Mouse (Mus musculus) cerebellum, adult 11-12 months (tissue): ENCODE measurements at regions not wholly inside any gene's neighbourhood (a gene's known extent, or its start where the extent isn't known, plus 50 kb on each side); places are given as distances from the start of the nearest gene placed in this dataset.
"Not testable (repeated sequence)": the region's sequence is repeated elsewhere in the genome, so short reads cannot be mapped to it uniquely, and the experiment has no call there.

ENCODE experiments used
- DNase-seq: peaks from one replicate; pipeline ENCODE4 v3.0.0; 2022

GRCm38 (mm10) chr4:67141896-67142295 lies 314.5 kb downstream of the Tlr4 start:
- no peak for DNase-seq

GRCm38 (mm10) chr4:67148521-67148920 lies 321.1 kb downstream of the Tlr4 start:
- DNase-seq: peak; percentile 21

DNA sequence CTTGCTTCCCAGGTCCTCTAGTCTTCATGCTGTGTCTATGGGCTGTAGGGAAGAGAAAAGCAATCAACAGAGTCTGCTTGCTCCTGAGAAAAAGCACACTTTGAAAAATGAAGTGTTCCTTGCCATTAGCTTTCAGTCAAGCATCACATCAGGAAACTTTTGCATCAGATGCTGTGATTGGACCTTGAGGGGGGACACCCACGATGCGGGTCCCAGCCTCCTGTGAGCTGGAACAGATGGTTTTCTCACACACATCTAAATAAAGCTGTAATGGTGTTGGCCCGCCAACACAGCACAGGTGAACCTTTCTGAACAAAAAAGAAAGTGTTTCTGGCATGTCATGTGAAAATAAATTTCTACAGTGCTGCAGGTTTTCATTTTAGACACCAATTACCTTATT lies 335.3 kb downstream of the Tlr4 start:
- DNase-seq: peak; percentile 9

DNA sequence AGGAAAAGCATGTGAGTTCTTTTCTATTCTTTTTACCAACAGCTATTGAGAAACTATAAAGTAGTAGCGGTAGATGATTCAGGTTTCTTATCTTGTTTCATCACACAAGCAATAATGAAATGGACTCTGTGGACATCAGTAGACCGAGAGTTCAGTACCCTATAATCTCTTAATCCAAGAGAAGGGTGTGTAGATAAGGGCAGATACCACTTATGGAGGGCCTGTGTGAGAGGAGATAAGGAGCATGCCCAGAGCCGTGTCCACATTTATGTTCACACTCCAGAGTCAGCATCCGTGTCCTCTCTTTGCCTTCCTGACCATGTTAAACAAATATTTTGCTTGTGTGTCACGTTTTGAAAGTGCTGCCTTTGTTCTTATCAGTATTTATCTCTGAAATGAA lies 340.3 kb downstream of the Tlr4 start:
- no peak for DNase-seq

GRCm38 (mm10) chr4:67187725-67188510 lies 360.5 kb downstream of the Tlr4 start:
- no peak for DNase-seq

DNA sequence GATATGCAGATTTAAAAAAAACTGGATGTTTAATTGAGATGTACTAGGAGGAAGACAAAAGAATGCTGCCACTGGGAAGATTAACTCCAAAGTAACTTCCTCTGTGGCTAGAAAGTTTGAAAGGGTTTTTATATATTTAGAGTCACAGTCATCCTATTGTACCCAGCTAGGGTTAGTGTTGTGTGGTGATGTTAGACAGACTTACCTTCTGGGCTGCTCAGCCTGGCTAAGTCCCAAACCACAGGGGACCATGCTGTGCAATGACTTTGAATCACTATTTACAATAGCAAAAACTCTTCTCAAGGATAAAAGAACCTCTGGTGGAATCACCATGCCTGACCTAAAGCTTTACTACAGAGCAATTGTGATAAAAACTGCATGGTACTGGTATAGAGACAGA lies 363.2 kb downstream of the Tlr4 start:
- DNase-seq: no peak

- no peak for DNase-seq
Measured at GRCm38 (mm10) chr4:67194425-67194824, 367.0 kb downstream of the Tlr4 start.

DNA sequence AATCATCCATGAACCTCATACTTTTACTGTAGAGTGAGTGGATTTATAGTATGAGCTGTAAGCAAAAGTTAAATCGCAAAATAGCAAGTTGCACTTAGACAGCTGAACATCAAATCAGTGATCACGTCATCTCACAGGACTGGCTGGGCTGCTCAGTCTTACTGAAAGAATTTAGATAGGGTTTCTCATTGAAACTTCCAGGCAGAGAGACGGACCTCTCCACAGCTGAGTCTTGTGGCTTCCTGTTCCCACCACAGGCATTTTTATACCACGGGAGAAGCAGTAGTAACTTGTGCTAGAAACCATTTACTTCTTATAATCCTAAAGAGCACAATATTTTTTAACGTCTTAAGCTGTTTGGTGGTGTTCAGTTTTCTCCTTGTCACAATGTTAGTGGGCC lies 369.5 kb downstream of the Tlr4 start:
- no peak for DNase-seq

- peak; percentile 26 for DNase-seq
Measured at GRCm38 (mm10) chr4:67208406-67208805, 381.0 kb downstream of the Tlr4 start.

GRCm38 (mm10) chr4:67213363-67213762 lies 386.0 kb downstream of the Tlr4 start:
- no peak for DNase-seq

DNA sequence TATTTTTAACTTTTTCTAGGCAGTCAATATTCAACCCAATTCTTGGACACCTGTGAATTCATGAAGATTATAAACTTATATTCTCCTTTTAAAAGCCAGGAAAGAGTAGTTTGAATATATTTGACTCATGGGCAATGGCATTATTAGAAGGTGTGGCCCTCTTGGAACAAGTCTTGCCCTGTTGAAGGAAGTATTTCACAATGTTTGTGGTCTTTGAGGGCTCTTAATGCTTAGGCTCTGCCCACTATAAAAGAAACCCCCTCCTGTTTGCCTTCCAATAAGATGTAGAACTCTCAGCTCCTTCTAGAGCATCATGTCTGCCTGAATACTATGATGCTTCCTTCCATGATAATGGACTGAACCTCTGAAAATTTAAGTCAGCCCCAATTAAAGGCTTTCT lies 397.1 kb downstream of the Tlr4 start:
- no peak for DNase-seq

DNA sequence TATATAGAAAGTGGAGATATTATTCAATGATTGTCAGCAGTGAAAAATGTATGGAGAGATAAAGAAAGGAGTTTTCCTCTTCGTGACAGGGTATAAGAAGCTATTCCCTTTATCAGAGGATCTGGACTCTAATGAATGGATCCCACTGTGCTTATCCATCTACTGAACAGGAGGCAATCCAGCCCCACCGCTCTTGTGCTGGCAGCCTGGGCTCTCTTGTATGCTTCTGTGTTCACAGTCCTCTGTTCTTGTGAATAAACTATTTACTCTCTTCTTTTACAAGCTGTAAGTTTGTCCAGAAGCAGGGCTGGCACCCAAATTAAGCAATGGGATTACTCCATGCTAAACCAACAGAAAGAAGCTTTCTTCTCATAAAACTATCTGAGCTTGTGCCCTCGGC lies 401.8 kb downstream of the Tlr4 start:
- DNase-seq: no peak

- DNase-seq: no peak
Measured at GRCm38 (mm10) chr4:67273553-67273952, 446.2 kb downstream of the Tlr4 start.

- DNase-seq: no peak
Measured at GRCm38 (mm10) chr4:67301020-67301419, 473.6 kb downstream of the Tlr4 start.

GRCm38 (mm10) chr4:67301740-67302139 lies 474.4 kb downstream of the Tlr4 start:
- DNase-seq: no peak

- not testable (repeated sequence) for DNase-seq
Measured at GRCm38 (mm10) chr4:67320098-67320497, 492.7 kb downstream of the Tlr4 start.
